Mouse (Mus musculus) CH12F3 (cell line): Measurements from ENCODE around the gene Olfr926.
"Not testable (repeated sequence)": the region's sequence is repeated elsewhere in the genome, so short reads cannot be mapped to it uniquely, and the experiment has no call there.

Source experiments
- in situ Hi-C: fragments of 300-500 bp; cut with MboI; formaldehyde crosslinking; loops from 2 replicates; pipeline ENCODE4 v1.14.3; 2020; ENCODE audit warnings: low sequenced_read_pairs

The Olfr926 gene

GRCm38 (mm10) chr9:38876826-38877225 is at the start of gene Olfr926:
Gene Olfr926, plus strand, starts transcription at chr9:38877126.
- in situ Hi-C loops: no loop called here

- in situ Hi-C loops: no loop called here
These were observed 43.9 kb upstream of the Olfr926 start for GRCm38 (mm10) chr9:38833027-38833426.

GRCm38 (mm10) chr9:38844149-38844548 is 32.8 kb upstream of the Olfr926 start, which contains the start of gene Olfr924:
Gene Olfr924, plus strand, starts transcription at chr9:38844449.
- in situ Hi-C loops: no loop called here

- in situ Hi-C loops: no loop called here
These were observed 22.2 kb upstream of the Olfr926 start, which contains the start of gene Olfr26 for GRCm38 (mm10) chr9:38854760-38855159. Gene Olfr26, plus strand, starts transcription at chr9:38855060.

GRCm38 (mm10) chr9:38874880-38875279 is 2.0 kb upstream of the Olfr926 start:
- in situ Hi-C loops: not testable (repeated sequence)
